Mouse (Mus musculus) embryo, embryonic 10.5 days (tissue): ENCODE measurements at regions not wholly inside any gene's neighbourhood (a gene's known extent, or its start where the extent isn't known, plus 50 kb on each side); places are given as distances from the start of the nearest gene placed in this dataset.

Experiments used
- DNase-seq: peaks from one replicate; pipeline ENCODE4 v3.0.0-alpha.2; 2015; ENCODE audit warnings: low spot score

DNA sequence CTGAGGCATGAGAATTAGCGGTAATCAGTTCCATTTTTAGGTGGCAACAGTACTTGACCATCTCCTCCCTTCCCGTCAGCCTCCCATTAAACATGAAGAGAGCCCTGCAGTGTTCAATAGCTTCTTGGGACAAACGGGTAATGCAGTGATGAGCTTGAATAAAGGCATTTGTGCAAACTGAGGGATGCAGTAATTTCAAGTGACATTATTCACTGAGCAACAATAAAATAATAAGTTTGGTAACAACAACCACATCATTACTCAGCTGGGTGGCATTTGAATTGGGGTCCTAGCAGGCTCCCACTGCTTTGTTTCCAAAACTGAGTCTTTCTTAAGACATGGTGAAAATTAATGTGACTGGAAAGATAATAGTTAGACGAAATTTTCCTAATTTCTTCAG is 315.2 kb upstream of the C030005K15Rik start:
- no peak for DNase-seq

DNA sequence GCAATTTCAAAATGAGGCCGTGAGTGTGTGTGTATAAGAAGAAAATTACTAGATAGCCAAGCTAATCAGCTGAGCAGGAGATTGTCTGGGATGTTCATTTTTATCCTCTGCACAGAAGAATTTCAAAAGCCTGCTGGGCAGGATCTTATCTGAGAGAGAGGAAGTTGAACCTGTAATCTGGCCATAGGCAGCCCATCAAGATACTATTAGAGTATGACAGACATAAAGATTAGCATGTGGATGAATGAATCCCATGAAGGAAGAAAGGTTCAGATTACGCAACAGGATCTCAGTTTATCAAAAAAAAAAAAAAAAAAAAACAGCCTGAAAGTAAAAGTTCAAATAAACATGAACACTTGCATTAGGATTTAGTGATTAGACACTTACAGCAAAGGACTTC is 317.3 kb upstream of the C030005K15Rik start:
- DNase-seq: no peak

DNA sequence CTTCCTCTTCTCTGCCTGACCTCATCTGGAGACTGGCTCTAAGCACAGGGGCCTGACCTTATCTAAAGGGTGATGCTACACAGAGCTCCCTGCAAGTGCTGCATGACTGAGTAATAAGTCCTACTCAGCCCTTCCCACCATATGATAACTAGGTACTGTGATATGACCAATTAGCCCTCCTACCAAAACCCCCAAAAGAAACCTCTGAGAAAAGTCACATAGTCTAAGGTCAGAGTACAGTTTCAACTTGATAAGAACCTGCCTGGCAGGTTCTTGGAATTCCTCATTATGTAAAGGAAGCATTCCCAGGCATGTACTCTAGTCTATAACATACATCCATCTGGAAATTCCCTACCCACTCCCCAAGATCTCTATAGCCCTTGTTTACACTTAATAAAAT is 318.0 kb upstream of the C030005K15Rik start:
- DNase-seq: no peak

DNA sequence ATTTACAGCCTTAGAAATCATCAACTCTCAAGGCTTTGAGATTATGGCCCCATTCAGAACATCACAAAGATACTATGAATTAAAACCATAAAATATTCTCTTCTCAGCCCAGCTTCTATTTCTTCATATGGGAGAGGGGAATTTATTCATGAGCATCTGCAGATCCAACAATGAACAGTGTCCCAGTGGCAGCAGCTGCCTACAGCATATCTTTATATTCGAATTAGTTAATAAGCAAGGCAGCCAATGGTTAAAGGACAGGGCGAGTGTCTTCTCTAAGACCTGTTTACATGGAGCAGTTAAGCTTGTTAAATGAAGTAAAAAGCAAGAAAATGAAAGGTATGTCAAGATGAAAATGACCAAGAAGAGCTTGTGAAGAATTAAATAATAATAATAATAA is 346.9 kb upstream of the C030005K15Rik start:
- no peak for DNase-seq

DNA sequence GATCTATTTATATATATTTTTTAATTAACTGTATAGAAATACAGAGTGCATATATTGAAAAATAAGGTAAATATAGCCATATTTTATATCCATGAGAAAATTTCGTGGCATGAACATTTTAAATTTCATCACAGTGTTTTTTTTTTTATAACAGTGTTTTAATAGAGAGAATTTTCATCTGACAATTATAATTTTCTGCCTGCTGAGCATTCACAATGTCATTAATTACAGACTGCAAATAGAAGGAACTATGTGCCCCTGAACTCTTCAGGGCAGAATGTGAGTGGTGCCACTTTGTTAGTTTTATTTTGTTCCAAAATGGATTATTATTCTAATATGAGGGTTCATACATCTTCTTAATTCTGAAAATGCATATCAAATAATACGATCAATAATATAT is 358.3 kb upstream of the C030005K15Rik start:
- DNase-seq: no peak

DNA sequence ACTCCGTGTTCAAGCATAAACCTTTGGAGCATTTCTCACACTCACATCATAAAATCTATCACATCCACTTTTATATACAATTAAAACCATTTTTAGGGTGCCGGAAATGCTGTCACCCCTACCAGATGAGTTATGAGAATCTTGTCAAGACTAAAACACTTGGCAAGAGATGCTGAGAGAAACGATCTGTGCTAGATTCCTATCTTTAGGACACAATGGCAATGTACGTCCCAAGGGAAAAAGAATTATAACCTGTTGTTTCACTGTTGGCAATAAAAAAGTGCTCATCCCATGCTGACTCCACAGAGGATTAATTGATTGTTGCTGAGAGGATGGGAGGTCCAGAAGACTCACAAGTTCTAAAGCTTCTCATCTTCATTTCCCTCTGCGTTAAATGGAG is 389.7 kb upstream of the C030005K15Rik start:
- DNase-seq: no peak

DNA sequence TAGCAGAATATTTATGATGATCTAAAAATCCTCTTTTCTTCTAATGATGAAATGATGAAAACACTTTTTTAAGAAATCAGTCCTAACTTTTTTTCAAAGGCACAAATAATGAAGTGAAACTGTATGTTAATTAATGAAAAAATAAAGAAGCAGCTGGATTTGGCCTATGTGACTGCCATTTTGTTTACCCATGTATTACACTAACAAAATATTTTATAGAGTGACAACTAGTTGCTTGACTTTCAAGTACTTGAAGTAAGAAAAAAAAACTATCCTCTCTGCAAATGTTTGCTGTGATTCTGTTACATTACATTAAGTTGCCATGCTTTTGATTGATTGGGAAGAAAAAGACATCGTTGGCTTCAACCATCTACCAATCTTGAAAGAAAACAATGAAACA is 399.2 kb upstream of the C030005K15Rik start:
- no peak for DNase-seq

DNA sequence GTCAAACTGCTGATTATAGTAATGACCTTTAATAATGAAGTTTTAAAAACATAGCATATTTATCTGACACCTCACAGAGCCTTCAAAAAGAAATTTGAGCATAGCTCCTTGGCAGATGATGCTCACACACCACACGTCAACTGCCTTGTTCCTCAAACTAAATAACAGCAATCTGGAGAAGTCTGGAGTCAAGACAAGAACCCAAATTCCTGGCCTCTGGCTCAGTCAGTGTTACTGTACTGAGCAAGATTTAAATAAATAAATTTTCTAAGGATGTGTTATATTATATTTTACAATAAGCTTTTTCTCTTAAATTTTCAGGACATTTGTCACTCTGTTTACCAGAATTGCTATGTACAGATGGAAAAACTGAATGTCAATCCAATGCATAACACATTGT is 408.5 kb upstream of the C030005K15Rik start:
- DNase-seq: no peak

DNA sequence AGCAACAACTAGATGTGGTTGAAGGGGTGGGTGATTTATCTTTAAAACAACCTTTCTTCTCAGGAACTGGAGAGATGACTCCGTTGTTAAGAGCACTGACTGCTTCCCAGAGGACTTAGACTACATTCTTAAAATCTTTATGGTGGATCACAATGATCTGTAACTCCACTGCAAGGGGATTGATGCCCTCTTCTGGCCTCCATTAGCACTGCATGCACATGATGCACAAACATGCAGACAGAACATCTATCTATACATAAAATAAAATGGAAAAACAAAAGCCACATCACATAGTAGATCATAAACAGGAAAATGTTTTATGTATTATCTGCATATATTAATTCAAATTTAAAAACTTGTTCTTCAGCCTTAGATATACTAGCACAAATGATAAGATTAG is 419.2 kb upstream of the C030005K15Rik start:
- DNase-seq: no peak

DNA sequence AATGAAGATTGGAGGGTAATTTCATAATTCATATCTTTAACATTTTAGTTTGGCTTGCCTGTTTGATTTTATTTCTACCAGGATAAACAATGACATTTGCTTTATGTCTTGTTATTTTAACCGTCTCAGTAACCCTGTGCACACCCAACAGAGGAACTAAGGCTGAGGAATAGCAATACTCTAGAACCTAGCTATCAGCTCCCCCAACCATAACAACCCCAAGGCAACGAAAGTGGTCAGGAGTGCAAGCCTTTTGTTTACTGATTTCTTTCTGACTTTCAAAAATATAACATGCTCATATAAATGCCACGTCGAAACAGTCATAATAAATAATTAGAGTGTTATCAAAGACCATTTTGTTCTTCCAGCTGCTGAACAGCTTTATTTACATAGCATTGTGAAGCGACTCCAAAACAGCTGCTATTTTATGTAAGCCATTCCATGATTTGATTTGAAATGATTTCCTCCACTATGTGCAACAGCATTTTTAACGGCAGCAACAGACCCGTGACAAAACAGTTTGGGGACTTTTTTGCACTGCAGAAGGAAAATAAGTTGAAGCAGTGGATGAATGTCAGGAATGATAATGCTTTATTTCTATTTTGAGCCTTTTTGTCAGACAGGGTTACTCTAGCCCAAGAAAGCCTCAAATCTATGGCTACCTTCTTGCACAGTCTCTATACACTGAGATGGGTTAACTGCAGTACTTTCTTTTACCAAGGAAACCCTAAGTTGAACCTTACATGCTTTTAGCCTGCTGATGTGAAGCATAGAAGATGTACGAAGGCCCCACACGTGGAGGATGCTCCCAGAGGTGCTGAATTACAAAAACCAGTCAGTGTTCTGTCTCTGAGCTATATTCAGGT is 420.7 kb upstream of the C030005K15Rik start:
- no peak for DNase-seq

DNA sequence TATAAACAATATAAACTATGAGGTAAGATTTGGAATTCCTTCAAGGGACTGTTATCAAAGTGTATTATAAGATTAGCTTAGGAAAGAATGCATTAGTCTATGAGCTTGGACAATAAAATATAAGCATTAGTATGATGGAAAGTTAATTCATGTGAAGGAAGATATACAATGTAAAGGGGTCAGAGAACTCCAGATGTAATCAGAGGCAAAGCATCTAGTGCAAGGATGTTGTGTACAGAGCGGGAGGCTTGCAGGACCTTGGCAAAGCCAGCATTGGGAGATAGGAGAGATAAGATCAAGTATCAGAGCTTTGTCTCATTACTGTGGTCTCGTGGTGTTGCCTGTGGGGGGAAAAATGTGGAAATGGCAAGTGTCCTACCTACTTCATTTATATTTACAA is 429.4 kb upstream of the C030005K15Rik start:
- no peak for DNase-seq

DNA sequence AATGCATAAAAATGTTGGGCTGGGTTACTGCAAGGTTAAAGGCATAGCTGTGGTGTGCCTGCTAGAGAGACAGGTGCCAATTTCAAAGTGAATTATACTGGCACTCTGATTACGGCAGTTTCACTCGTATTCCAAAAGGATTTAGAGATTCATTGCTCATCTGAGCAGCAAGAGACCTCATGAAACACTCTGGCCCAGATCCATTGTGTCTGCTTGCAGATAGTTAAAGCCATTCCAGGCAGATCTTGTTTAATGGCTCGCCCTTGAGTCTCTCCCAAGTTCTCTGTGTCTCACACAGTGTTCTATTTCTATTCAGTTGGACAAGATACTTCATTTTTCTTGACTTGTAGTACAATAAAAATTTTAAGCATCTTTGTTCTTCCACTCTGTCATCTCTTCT is 459.1 kb upstream of the C030005K15Rik start:
- no peak for DNase-seq

DNA sequence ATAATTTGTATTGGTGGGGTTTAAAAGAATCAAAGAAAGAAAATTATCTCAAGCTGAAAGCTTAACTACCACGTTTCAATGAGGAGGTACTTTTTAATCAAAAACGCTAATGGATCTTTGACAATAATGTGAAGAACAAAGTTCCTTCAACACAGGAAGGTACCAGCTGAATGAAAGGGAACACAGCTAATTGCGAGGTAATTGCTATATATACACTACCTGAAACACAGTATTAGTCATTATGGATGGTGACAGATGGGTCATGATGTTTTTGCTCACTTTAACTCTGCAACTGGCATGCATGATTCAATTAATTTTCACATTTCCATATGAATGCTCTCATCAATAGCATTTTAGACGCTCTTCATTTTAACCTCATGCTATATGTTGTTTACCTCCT is 470.3 kb upstream of the C030005K15Rik start:
- DNase-seq: no peak

DNA sequence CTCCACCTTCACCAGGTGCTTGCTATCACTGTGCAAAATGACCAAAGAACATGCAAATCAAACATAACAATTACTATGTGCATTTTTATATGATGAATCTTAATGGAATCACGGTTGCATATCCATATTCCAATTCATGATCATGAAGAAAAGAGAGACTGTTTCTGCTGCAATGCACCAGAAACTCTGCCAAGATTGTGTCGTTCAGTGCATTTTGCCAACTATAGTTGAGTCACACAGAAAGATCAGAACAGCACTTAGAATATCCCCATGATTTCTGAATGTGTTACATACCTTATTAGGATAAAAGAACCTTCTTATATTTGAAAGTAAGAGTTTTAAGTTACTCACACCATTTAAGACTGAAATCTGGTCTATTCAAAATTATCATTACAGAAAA is 483.7 kb upstream of the C030005K15Rik start:
- DNase-seq: no peak

DNA sequence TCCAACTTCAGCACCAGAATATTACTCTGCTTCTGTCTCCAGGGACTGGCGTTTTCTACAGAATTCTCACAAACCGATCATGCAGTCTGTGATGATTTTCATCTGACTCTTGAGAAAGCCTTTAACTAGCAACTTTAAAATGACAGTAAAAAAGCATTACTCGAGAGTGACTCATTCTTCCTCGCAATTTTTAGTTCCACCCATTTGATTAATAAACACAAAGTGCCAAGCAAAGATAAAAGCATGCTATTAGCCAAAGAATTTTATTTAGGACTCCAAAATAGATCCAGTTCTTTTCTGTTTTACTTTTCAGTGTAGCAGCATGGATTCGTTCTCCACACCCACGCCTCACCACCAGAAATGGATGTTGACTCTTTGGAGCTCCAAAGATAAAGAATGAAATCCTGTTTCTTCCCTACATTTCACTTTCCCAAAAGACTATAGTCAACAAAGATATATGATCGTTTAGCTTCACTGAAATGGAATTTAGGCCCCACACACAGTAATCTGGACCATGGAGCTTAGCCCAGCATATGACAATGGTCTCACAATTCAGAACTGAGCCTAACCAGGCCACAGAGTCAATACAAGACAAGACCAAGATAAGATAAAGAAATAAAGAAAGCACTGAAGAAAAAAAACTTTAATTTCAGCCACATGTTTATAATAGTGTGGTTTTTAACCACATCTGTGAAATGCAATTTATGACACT is 486.5 kb upstream of the C030005K15Rik start:
- DNase-seq: no peak

DNA sequence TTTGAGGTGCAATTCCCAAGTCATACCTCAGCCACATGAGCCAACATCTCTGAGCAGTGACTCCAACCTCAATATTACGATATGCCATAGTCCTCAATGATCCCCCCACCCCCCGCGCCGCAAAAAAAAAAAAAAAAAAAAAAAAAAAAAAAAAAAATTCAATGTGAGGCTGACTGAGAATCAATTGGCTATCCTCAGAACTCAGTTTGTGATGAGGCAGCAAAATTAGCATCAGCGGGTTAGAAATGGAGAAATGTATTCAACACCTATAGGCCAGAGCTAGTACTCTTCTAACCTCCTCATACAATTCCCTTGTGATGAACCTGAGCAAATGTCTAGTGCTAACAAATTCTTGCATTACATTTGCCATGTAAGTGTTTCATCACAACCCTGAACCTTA is 504.5 kb upstream of the C030005K15Rik start:
- DNase-seq: no peak

DNA sequence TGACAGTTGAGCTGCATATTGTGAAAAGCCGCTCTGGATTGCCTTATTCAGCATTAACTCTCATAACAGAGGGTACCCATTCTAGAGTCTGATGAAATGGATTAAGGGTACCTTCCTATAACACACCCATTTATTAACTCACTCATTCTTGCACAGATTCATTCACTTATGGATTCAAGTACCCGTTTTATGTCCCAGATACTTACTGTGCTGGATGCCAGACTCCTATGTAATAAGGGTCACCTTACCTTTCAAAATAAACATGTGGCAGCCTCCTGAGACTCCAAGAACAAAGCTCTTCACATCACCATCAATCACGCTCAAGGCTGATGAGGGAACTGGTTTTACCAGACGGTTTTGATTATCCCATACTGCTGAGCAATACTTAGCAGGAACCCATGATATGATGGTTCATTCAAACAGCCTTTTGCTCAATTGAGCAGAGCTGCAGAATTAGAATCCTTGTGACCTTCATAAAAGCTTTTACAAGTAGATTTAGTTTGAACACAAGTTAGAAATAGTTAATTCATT is 505.2 kb upstream of the C030005K15Rik start:
- DNase-seq: peak; percentile 79

DNA sequence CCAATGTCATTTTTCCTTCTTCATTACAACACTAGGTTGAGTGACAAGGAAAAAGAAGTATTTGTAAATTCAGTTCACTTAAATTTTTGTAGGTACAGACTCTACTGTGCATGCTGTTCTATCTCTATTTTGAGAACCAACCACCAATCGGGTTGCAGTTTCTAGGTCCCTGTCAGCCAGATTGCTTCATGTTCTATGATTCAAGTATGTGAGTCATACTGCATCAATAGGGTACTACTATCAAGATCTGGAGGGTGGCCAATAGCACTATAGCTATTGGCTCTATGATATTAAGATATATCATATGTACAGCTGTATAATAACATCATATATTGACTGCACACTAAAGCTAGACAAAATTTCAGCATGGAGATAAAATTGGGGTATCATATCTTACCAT is 521.8 kb upstream of the C030005K15Rik start:
- DNase-seq: no peak

DNA sequence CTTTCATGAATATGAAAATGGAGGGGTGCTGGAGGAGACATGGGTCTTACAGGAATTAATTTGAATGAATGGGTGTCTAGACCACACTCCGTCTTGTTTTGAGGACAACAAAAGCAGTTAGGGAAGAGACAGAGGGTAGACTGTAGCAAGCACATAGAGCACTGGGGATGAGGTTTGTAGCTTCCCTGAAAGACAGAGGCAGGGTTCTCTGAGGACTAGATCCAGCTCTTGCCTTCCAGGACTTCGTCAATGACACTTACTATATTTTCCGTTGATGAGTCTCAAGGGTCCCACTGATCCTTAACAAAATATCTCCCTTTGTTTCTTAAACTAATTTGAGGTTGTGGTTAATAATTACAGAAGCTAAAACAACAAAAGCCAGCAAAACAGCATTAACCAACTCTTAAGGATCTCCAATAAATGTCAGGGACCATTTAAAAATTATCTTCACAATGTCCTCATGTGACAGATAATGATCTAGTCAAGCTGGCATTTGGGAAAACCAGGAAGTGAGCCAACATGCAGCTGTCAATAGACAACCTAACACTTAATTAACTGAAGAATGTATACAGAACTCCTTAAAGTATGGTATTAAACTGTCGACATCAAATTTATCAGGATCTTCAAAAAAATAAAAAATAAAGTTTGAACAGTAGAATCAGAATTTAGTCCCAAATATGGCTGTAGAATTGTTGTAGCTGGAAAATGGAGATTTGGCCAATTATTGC is 531.6 kb upstream of the C030005K15Rik start:
- no peak for DNase-seq

DNA sequence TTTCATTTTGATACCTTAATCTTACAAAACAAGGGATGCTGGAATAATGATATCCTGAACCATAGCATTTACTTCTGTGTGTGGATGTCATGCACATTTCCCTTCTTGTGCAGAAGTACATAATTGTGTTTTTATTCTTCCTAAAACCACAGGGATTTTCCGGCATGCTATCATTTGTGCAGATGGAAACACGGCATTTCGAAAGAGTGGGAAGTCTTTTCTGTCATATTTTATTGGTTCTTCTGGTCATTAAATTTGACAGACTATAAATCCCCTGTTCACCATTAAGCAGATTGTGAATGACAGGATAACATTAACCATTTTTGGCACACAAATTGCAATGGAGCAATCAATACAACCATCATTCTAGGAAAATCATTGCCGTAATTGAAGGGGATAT is 532.7 kb upstream of the C030005K15Rik start:
- DNase-seq: no peak

DNA sequence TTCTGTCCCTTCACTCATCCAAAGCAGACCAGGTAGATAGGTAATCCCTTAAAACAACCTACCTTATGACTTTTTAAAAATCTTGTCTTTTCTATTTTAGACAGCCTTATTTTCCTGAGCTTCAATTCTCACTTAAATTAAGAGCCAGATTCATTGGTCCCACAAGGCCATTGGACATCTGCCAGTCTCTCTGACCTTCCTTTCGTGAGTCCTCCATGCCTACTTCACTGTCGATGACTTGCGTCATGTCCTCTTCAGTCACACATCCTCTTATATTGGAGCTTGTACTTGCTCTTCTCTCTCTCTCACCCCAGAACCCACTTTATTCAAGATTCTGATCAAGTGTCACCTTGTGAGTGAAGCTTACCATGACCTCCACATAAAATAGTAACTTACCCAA is 542.0 kb upstream of the C030005K15Rik start:
- DNase-seq: no peak

DNA sequence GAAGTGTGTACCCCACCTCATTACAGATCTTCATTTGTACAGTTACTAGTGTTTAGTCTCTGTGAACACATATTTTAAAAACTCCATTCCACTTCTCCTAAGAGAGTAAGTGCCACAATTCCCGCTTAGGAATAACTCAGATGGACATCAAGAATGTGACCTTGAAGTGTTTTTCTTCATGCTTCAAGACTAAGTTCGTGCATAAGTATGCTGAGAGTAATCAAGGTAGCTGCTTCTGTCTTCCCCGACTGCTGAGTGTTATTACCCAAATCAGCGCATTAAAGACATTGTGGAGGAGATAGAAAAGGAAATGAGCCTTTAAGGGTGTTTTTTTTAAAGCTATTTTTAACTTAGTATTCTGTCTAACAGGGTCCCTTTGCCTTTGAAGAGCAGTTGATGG is 565.1 kb upstream of the C030005K15Rik start:
- no peak for DNase-seq

DNA sequence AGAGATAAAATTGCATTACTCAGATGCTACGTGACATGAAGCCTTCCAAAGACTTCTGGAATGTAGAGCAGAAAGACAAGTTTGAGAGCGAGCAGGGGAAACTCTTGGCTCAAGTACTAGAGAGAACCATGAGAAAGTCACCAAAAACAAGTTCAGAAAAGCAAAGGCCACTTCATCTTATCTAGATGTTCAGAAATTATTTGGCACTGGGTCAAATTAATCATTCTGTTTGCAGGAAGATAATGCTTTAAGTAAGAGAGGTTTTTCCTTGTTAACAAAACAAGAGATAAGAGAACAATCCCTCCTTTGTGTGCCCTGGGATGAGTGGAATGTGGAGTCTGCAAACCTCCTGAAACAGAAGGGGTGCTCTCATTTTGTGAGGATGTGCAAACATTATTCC is 565.6 kb upstream of the C030005K15Rik start:
- DNase-seq: peak; percentile 6
